Mouse (Mus musculus) brain, adult 2 months (tissue): ENCODE measurements at regions not wholly inside any gene's neighbourhood (a gene's known extent, or its start where the extent isn't known, plus 50 kb on each side); places are given as distances from the start of the nearest gene placed in this dataset.
A peak's percentile ranks its signal among the peaks of the same experiment; 100 is the strongest.

Experiments used
- DNase-seq: peaks from one replicate; pipeline ENCODE4 v3.0.0; 2011; ENCODE audit warnings: low read depth, low spot score

GRCm38 (mm10) chr13:47720645-47721044 is 540.4 kb upstream of the Id4 start:
- DNase-seq: no peak

- DNase-seq: no peak
Observed at GRCm38 (mm10) chr13:47734415-47734814, 526.6 kb upstream of the Id4 start.

GRCm38 (mm10) chr13:47735426-47736063 is 525.5 kb upstream of the Id4 start:
- no peak for DNase-seq

GRCm38 (mm10) chr13:47748906-47749305 is 512.1 kb upstream of the Id4 start:
- no peak for DNase-seq

- no peak for DNase-seq
Observed at GRCm38 (mm10) chr13:47751033-47751432, 510.0 kb upstream of the Id4 start.

- no peak for DNase-seq
Observed at GRCm38 (mm10) chr13:47764802-47765597, 496.0 kb upstream of the Id4 start.

- DNase-seq: peak; percentile 42
Observed at GRCm38 (mm10) chr13:47768963-47769527, 492.0 kb upstream of the Id4 start.

- peak; percentile 24 for DNase-seq
Observed at GRCm38 (mm10) chr13:47777206-47778099, 483.6 kb upstream of the Id4 start.

GRCm38 (mm10) chr13:47778218-47779009 is 482.6 kb upstream of the Id4 start:
- peak; percentile 29 for DNase-seq

GRCm38 (mm10) chr13:47784406-47784805 is 476.6 kb upstream of the Id4 start:
- no peak for DNase-seq

GRCm38 (mm10) chr13:47797859-47798258 is 463.2 kb upstream of the Id4 start:
- DNase-seq: no peak

- DNase-seq: peak; percentile 12
Observed at GRCm38 (mm10) chr13:47811711-47812415, 449.2 kb upstream of the Id4 start.

- no peak for DNase-seq
Observed at GRCm38 (mm10) chr13:47818924-47819564, 442.0 kb upstream of the Id4 start.

GRCm38 (mm10) chr13:47836491-47836890 is 424.5 kb upstream of the Id4 start:
- peak; percentile 45 for DNase-seq

GRCm38 (mm10) chr13:47842418-47842817 is 418.6 kb upstream of the Id4 start:
- peak; percentile 31 for DNase-seq

GRCm38 (mm10) chr13:47843011-47843410 is 418.0 kb upstream of the Id4 start:
- no peak for DNase-seq

- DNase-seq: peak; percentile 39
Observed at GRCm38 (mm10) chr13:47843541-47844267, 417.3 kb upstream of the Id4 start.

GRCm38 (mm10) chr13:47846713-47847112 is 414.3 kb upstream of the Id4 start:
- DNase-seq: no peak
